Mouse (Mus musculus) right cerebral cortex, postnatal 25 days (tissue): ENCODE measurements around the gene Kctd17.

Source experiments
- DNase-seq: peaks from one replicate; pipeline ENCODE4 v3.0.0; 2022

Kctd17 gene

GRCm38 (mm10) chr15:78449694-78450418 is 21.5 kb downstream of the Kctd17 start:
- DNase-seq = peak; percentile 53

- DNase-seq = no peak
Measured at GRCm38 (mm10) chr15:78450419-78450768, 22.0 kb downstream of the Kctd17 start.

GRCm38 (mm10) chr15:78451201-78451600 is 22.8 kb downstream of the Kctd17 start:
- no peak for DNase-seq

GRCm38 (mm10) chr15:78452929-78453328 is 24.6 kb downstream of the Kctd17 start:
- DNase-seq = no peak

GRCm38 (mm10) chr15:78455168-78455567 is 26.8 kb downstream of the Kctd17 start:
- DNase-seq = no peak

- no peak for DNase-seq
Measured at GRCm38 (mm10) chr15:78456051-78456450, 27.7 kb downstream of the Kctd17 start.

- no peak for DNase-seq
Measured at GRCm38 (mm10) chr15:78457193-78457592, 28.8 kb downstream of the Kctd17 start.

- DNase-seq = no peak
Measured at GRCm38 (mm10) chr15:78462981-78463380, 34.6 kb downstream of the Kctd17 start.

GRCm38 (mm10) chr15:78466809-78467208 is 38.4 kb downstream of the Kctd17 start:
- DNase-seq = no peak

GRCm38 (mm10) chr15:78467570-78467969 is 39.2 kb downstream of the Kctd17 start:
- no peak for DNase-seq

GRCm38 (mm10) chr15:78468379-78468937 is 40.1 kb downstream of the Kctd17 start, which contains the start of gene Tmprss6:
Gene Tmprss6 (minus strand): TSS chr15:78468634.
- no peak for DNase-seq

- no peak for DNase-seq
Measured at GRCm38 (mm10) chr15:78470495-78471276, 42.3 kb downstream of the Kctd17 start.

- no peak for DNase-seq
Measured at GRCm38 (mm10) chr15:78471902-78472301, 43.5 kb downstream of the Kctd17 start.

- DNase-seq = no peak
Measured at GRCm38 (mm10) chr15:78473442-78473841, 45.1 kb downstream of the Kctd17 start.

GRCm38 (mm10) chr15:78475604-78476031 is 47.3 kb downstream of the Kctd17 start:
- DNase-seq = no peak

- DNase-seq = no peak
Measured at GRCm38 (mm10) chr15:78476878-78477277, 48.5 kb downstream of the Kctd17 start.

- DNase-seq = no peak
Measured at GRCm38 (mm10) chr15:78478073-78478472, 49.7 kb downstream of the Kctd17 start.

- no peak for DNase-seq
Measured at GRCm38 (mm10) chr15:78479470-78479869, 51.1 kb downstream of the Kctd17 start.

- no peak for DNase-seq
Measured at GRCm38 (mm10) chr15:78480111-78480510, 51.7 kb downstream of the Kctd17 start.

GRCm38 (mm10) chr15:78480991-78481390 is 52.6 kb downstream of the Kctd17 start:
- DNase-seq = no peak

GRCm38 (mm10) chr15:78481448-78482000 is 53.2 kb downstream of the Kctd17 start:
- no peak for DNase-seq

GRCm38 (mm10) chr15:78482518-78482917 is 54.2 kb downstream of the Kctd17 start:
- no peak for DNase-seq

GRCm38 (mm10) chr15:78483311-78483710 is 54.9 kb downstream of the Kctd17 start:
- DNase-seq = peak; percentile 17

- no peak for DNase-seq
Measured at GRCm38 (mm10) chr15:78486564-78486963, 58.2 kb downstream of the Kctd17 start.
